Mouse (Mus musculus): ENCODE measurements around the gene Rpl38. TPM values are rescaled to one million over a fixed set of nuclear protein-coding genes. Genes with fewer than 3 reads are reported as not detected.

Gene Rpl38
- polyA plus RNA-seq, 1 experiment from 2014 or later, result 903 TPM

DNA sequence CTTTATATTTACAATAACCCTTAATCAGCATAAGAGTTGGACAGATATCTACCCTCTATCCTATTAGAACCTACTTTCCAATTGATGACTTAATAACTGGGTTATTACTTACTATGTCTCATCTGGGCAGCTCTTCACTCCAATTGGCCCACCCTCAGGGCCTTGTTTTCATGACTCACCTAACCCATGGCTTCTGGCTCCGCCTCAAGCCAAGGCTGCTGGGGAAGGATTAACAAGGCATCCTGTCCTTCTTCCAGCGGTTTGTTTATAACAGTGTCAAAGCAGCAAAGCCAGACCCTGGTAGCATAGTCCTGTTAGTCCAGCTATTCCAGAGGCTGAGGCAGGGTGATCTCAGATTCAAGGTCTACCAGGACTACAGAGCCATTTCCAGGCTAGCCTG, 26.1 kb downstream of the Rpl38 start:
- no peak overlapping the region for H3K9ac ChIP-seq
- peaks cover 17% of the 10 kb centered on the region; the same call in 1 of the 2 replicates for H3K36me3 ChIP-seq
- no peak overlapping the region for H3K4me2 ChIP-seq (replicated peaks)
- no peak for ATAC-seq (ENCODE audit: low FRiP score, low read depth)
- H3K4me1 ChIP-seq, result 0 out of 2 replicates have a peak, but pooled peaks cover 5% of the 10 kb centered on the region
- H3K27ac ChIP-seq, result no peak overlapping the region
- H3K4me3 ChIP-seq, result no peak overlapping the region
- H3K27me3 ChIP-seq (replicated peaks), result no peaks in the 10 kb centered on the region
- WGBS, result 84% methylated on average over 2 of the region's 2 CpGs
- H3K9me3 ChIP-seq, result no peaks in the 10 kb centered on the region

DNA sequence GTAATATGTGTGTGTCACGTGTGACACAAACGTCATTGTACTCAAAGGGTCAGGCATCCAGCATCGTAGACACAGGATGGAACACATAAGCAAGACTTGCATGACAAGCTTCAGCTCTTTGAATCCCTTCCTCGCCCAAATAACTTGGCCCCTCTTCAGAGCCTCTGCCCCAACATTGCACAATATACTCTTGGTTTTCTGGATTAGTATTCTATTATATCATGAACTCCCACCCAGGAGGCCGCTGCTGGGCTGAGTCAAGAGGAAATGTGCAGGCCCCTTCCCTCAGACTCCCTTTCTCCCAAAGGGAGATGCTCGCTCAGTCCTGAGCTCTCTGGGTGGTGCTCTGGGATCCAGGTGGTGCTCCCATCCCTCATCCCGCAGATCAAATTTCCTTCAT, 30.2 kb downstream of the Rpl38 start:
- Histone ChIP-seq H3K4me3 (no peak overlapping the region), H3K36me3 (peaks cover 19% of the 10 kb centered on the region; the same call in 1 of the 2 replicates), H3K4me1 (peaks cover 7% of the 10 kb centered on the region; the same call in 1 of the 2 replicates), H3K27me3 (replicated peaks) (no peaks in the 10 kb centered on the region), H3K4me2 (replicated peaks) (no peak overlapping the region), H3K27ac (no peak overlapping the region), H3K9ac (no peak overlapping the region), H3K9me3 (no peaks in the 10 kb centered on the region)
- 97% methylated on average over 7 of the region's 7 CpGs for WGBS
- no peak for ATAC-seq (ENCODE audit: low FRiP score, low read depth)

DNA sequence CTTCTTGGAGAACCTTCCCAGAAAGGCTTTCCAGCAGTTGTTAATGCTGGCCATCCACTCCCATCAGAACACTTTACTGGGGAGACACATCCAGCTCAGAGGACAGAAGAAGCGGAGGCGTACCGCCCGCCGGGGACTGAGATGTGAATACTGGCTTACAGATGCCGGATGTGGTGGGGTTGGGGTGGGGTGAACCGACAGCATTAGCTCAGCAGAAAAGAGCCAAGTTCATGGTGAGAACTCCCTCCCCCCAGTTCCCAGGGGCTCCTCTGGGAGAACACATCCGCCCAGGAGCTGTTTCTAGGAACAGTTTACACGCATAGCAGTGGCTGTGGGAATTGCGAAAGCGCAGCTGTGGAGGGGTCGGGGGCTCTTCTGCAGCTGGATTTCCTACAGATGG, 31.2 kb downstream of the Rpl38 start:
- Histone ChIP-seq H3K4me2 (replicated peaks) (no peak overlapping the region), H3K4me3 (no peak overlapping the region), H3K9me3 (no peaks in the 10 kb centered on the region), H3K4me1 (peaks cover 17% of the 10 kb centered on the region), H3K27ac (no peak overlapping the region), H3K36me3 (peaks cover 17% of the 10 kb centered on the region; the same call in 1 of the 2 replicates), H3K27me3 (replicated peaks) (no peaks in the 10 kb centered on the region), H3K9ac (no peak overlapping the region)
- WGBS, result 89% methylated on average over 12 of the region's 12 CpGs
- no peak for ATAC-seq (ENCODE audit: low FRiP score, low read depth)

DNA sequence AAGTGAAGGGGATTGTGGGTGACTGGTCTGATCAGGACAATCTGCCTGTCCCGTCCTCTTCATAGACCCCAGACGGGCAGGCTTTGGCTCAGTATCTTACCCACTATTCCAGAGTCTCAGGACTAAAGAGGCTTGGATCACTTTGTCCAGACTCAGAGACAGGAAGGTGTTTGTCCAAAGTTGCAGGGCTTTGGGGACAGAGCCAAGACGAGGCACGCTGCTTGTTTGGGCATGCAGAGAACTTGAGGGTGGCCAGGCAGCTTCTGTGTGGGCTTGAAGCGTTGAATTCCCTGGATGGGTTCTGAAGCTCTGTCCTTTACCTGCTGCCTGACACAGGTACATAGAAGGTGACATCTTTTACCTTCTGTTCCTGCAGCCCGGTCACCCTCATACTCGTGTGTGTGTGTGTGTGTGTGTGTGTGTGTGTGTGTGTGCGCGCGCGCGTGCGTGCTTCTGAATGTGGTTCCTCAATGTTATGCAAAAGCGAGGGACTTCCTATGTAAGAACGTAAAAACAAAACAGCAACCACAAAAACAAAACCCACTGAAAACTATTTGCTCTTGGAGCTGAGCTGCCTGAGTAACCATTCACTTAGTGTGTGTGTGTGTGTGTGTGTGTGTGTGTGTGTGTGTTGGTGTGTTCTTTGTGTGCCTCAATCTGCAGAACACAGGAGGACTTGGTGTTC, 34.1 kb downstream of the Rpl38 start:
- Histone ChIP-seq H3K9ac (no peak overlapping the region), H3K4me3 (no peak overlapping the region), H3K27me3 (replicated peaks) (no peaks in the 10 kb centered on the region), H3K9me3 (no peaks in the 10 kb centered on the region), H3K27ac (no peak overlapping the region), H3K36me3 (peaks cover 5% of the 10 kb centered on the region; the same call in 1 of the 2 replicates), H3K4me1 (peaks cover 25% of the 10 kb centered on the region), H3K4me2 (replicated peaks) (no peak overlapping the region)
- no peak for ATAC-seq (ENCODE audit: low FRiP score, low read depth)
- WGBS, result 93% methylated on average over 15 of the region's 15 CpGs

DNA sequence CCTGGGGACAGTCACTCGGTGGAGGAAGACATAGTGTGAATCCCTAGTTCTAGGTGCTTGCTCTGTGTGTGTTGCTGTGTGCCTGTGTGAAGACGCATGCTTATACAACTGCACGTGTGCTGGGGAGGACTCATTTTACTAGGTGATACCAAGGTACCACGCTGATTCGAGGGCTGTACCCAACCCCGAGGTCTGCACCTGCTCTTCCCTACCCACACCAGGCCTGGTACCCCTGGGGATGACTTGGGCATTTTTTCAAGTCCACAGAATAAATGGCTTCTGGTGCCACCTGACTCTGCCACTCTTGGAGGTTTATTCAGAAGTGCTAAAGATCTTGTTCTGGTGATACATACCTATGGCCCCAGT, 34.7 kb downstream of the Rpl38 start:
- no peak overlapping the region for H3K27ac ChIP-seq
- no peak for ATAC-seq (ENCODE audit: low FRiP score, low read depth)

DNA sequence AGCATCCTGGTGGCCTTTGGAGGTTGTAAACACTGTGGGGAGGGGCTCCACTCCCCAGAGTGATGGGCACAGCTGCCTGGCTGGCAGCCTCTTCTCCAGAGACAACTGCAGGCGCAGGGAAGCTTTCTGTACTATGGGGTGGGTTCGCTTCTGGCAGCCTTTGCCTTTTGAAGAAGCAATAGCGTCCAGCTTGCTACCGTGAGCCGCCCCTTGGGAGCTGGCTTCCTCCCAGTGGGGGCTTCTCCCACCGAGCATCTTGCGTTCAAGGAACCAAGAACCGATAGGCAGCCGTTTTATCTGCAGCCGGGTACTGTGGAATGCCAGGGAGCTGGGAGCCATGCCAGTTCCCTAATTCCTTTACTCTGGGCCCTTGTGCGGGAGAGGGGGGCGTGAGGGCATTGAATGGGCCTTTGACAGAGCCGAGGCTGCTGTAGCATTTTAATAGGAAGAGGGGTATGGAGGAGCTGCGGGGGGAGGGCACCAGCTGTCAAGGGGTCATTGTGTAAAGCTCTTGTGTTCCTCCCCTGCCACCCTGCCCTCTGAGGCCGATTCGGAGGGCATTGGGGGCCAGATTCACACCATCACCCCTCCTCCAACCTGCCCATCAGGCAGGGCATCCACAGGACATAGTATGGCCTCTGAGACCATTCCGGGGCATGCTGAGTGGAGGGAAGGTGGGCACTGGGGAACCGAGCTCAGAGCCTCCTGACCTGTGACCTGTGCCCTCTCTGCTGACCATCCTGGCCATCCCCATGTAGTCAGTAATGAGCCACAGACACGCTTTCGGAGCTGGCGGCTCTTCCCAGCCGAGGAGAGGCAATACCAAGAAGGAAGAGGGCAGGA, 36.0 kb downstream of the Rpl38 start:
- peaks cover 25% of the 10 kb centered on the region for H3K4me1 ChIP-seq
- WGBS, result 45% methylated on average over 22 of the region's 22 CpGs
- peak overlapping the region; percentile 62 for H3K27ac ChIP-seq
- no peaks in the 10 kb centered on the region for H3K27me3 ChIP-seq (replicated peaks)
- no peak overlapping the region for H3K4me3 ChIP-seq
- peaks cover 19% of the 10 kb centered on the region; the same call in 1 of the 2 replicates for H3K36me3 ChIP-seq
- H3K9ac ChIP-seq, result peak overlapping the region; percentile 17; the same call in 1 of the 2 replicates
- H3K9me3 ChIP-seq, result no peaks in the 10 kb centered on the region
- peak; percentile 85 for ATAC-seq (ENCODE audit: low FRiP score, low read depth)
- H3K4me2 ChIP-seq (replicated peaks), result peak overlapping the region; percentile 43

More for the DNA sequence above, 34.7 kb downstream of the Rpl38 start:
- Histone ChIP-seq H3K9me3 (no peaks in the 10 kb centered on the region), H3K9ac (no peak overlapping the region), H3K4me1 (peaks cover 25% of the 10 kb centered on the region), H3K4me3 (no peak overlapping the region), H3K36me3 (peaks cover 10% of the 10 kb centered on the region; the same call in 1 of the 2 replicates), H3K4me2 (replicated peaks) (no peak overlapping the region), H3K27me3 (replicated peaks) (no peaks in the 10 kb centered on the region)
- WGBS, result 89% methylated on average over 6 of the region's 6 CpGs

DNA sequence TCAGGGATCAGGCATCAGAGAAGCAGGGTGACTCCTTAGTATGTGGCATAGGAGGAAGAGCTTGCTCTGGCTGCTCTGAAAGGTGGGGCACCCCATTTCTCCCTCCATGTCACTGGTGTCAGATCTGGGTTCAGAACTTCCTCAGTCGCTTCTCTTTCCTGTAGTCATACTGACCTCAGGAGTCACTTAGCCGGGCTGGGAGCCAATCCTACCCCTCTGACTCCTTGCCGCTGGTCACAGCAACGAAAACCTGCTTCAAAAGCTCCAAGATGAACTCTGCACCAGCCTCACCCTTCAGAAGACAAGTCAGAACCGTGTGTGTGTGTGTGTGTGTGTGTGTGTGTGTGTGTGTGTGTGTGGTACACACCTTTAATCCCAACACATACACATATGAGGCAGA, 38.0 kb downstream of the Rpl38 start:
- no peak for ATAC-seq (ENCODE audit: low FRiP score, low read depth)
- WGBS, result 89% methylated on average over 5 of the region's 5 CpGs

DNA sequence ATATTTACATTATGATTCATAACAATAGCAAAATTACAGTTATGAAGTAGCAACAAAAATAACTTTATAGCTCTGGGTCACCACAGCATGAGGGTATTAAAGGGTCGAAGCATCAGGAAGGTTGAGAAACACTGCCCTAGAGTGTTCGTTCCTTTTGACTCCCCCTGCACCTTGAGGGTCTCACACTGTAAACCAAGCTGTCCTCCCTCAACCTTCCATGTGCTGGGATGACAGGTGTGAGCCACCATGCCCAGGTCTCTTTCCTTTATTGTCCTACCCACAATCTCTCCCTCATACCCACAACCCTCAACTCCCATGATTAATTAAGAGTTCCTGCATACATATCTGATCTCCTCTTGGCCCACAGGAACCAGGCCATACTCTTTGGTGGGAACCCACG, 43.1 kb downstream of the Rpl38 start:
- Histone ChIP-seq H3K27ac (no peak overlapping the region), H3K9ac (no peak overlapping the region), H3K4me3 (no peak overlapping the region), H3K9me3 (no peaks in the 10 kb centered on the region), H3K27me3 (replicated peaks) (no peaks in the 10 kb centered on the region), H3K36me3 (peaks cover 15% of the 10 kb centered on the region; the same call in 1 of the 2 replicates), H3K4me2 (replicated peaks) (no peak overlapping the region), H3K4me1 (peaks cover 18% of the 10 kb centered on the region; the same call in 1 of the 2 replicates)
- no peak for ATAC-seq (ENCODE audit: low FRiP score, low read depth)
- 77% methylated on average over 3 of the region's 3 CpGs for WGBS

More for the DNA sequence above, 38.0 kb downstream of the Rpl38 start:
- H3K4me1 ChIP-seq, result peaks cover 26% of the 10 kb centered on the region
- no peak overlapping the region for H3K4me3 ChIP-seq
- H3K27me3 ChIP-seq (replicated peaks), result no peaks in the 10 kb centered on the region
- H3K27ac ChIP-seq, result no peak overlapping the region
- H3K9me3 ChIP-seq, result no peaks in the 10 kb centered on the region
- H3K36me3 ChIP-seq, result peaks cover 15% of the 10 kb centered on the region; the same call in 1 of the 2 replicates
- H3K4me2 ChIP-seq (replicated peaks), result no peak overlapping the region
- no peak overlapping the region for H3K9ac ChIP-seq

DNA sequence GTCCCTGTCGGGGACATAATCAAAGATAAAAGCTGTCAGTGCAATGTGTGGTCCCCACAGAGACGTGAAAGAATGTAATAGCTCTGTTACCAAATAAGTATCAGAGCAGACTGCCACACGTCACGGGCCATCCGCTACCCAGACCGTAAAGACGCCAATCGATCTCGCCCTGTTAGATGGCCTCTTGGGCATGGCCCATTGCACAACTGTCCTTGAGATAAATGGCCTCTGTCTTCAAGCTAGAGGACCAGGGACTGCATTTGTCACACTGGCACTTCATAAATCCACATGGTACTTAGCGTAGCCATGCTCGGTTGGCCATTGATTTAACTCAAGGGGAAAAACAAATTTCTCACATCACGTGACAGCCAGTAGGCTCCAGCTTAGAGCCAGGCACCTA, 43.5 kb downstream of the Rpl38 start:
- H3K27me3 ChIP-seq (replicated peaks), result no peaks in the 10 kb centered on the region
- no peak overlapping the region for H3K9ac ChIP-seq
- no peak overlapping the region for H3K4me3 ChIP-seq
- H3K36me3 ChIP-seq, result peaks cover 15% of the 10 kb centered on the region; the same call in 1 of the 2 replicates
- H3K9me3 ChIP-seq, result no peaks in the 10 kb centered on the region
- H3K4me1 ChIP-seq, result peaks cover 18% of the 10 kb centered on the region; the same call in 1 of the 2 replicates
- H3K27ac ChIP-seq, result no peak overlapping the region
- H3K4me2 ChIP-seq (replicated peaks), result no peak overlapping the region
- WGBS, result 52% methylated on average over 12 of the region's 12 CpGs
- ATAC-seq (ENCODE audit: low FRiP score, low read depth), result peak; percentile 61; the same call in 1 of the 2 replicates

DNA sequence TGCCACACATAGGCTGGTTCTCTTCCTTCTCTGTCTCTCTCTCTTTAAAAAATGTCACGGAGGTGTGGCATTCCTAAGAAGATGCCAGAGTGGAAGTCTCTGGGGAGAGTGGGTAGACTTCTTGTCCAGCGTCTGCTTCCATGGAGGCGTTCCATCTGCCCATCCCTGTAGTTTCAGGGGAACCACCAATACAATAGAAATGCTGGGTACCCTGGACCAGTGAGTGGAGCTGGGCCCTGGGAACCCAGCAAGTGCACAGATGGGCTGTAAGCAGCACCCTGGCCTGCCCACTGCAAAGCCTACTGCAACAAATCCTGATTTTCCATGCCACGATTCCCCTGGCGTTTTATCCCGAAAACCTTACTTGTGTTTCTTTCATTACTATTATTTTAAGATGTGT, 46.2 kb downstream of the Rpl38 start:
- no peak for ATAC-seq (ENCODE audit: low FRiP score, low read depth)
- no peaks in the 10 kb centered on the region for H3K27me3 ChIP-seq (replicated peaks)
- no peak overlapping the region for H3K4me2 ChIP-seq (replicated peaks)
- H3K9ac ChIP-seq, result no peak overlapping the region
- no peaks in the 10 kb centered on the region for H3K9me3 ChIP-seq
- WGBS, result 83% methylated on average over 6 of the region's 6 CpGs
- H3K4me1 ChIP-seq, result peaks cover 18% of the 10 kb centered on the region; the same call in 1 of the 2 replicates
- H3K4me3 ChIP-seq, result no peak overlapping the region
- H3K36me3 ChIP-seq, result no peaks in the 10 kb centered on the region; the same call in 1 of the 2 replicates
- no peak overlapping the region for H3K27ac ChIP-seq

DNA sequence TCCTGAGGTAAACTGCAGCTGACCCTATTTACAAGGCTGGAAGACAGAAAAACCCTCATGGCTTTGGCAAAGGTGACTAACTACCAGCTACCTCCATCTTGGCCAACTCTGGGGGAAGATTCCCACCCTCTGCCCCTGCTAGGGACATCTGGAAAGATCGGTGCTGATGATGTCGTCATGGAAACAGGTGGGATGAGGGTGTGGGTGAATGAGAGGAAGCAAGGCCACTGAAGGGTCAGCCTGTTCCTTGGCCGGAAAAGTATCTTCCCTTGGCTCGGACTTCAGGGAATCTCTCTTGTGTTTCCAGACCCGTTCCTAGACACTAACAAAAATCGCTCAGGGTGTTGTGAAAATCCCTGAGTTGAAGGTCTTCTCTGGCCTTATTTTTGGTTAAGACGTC, 47.2 kb downstream of the Rpl38 start:
- no peaks in the 10 kb centered on the region for H3K27me3 ChIP-seq (replicated peaks)
- H3K9ac ChIP-seq, result no peak overlapping the region
- no peak overlapping the region for H3K4me3 ChIP-seq
- no peak overlapping the region for H3K27ac ChIP-seq
- no peak overlapping the region for H3K4me2 ChIP-seq (replicated peaks)
- ATAC-seq (ENCODE audit: low FRiP score, low read depth), result no peak
- no peaks in the 10 kb centered on the region for H3K9me3 ChIP-seq
- H3K4me1 ChIP-seq, result peaks cover 18% of the 10 kb centered on the region; the same call in 1 of the 2 replicates
- no peaks in the 10 kb centered on the region; the same call in 1 of the 2 replicates for H3K36me3 ChIP-seq
- WGBS, result 67% methylated on average over 7 of the region's 7 CpGs

DNA sequence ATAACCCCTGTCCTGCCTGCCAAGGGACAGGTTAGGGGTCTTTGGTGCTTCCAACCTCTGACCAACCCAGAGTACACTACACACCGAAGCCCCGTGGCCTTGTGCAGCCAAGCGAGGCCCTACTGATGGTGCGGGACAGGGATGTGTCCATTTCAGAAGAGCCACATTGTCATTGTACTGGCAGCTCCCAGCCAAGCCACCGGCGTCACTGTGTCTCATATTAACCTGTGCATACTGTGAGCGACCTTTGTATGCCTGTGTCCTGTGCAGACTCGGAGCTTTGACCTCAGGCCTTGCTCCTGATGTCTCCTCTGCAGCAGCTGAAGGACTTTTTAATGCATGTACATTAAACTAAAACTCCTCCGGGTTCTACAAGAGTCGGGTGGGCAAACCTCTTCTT, 52.2 kb downstream of the Rpl38 start:
- Histone ChIP-seq H3K9me3 (no peaks in the 10 kb centered on the region), H3K27ac (no peak overlapping the region), H3K4me3 (no peak overlapping the region), H3K36me3 (no peaks in the 10 kb centered on the region), H3K27me3 (replicated peaks) (no peaks in the 10 kb centered on the region), H3K4me1 (no peaks in the 10 kb centered on the region), H3K4me2 (replicated peaks) (no peak overlapping the region), H3K9ac (no peak overlapping the region)
- 92% methylated on average over 10 of the region's 10 CpGs for WGBS
- ATAC-seq (ENCODE audit: low FRiP score, low read depth), result no peak

All from neural tube, embryonic 12.5 days (tissue).